Mouse (Mus musculus) urinary bladder, postnatal 10 days (tissue): ENCODE results near the gene Lce1g.

Experiments
- DNase-seq: peaks from one replicate; pipeline ENCODE4 v3.0.0; 2022; ENCODE audit warnings: low spot score

Lce1g gene

DNA sequence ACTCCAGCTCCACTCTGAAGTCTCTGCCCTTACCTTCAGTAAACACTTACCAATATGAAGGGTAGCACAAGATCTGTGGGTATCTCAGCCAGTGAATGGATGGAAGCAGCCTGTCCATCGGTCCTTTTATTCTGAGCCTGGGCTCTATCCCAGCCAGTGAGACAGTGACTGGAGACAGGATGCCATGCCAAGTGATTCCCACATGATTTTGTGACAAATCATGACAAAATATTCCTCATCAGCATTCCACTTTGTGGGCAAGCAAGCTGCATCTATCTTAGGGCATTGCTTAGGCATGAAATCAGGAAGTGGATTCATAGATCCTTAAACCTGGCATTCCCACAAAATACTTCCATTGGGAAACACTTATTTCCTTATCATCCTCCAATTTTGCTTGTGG lies at the start of gene Lce1g:
Gene Lce1g, minus strand, starts transcription at position 101 of the 400 bp plus-strand sequence.
- DNase-seq: no peak

GRCm38 (mm10) chr3:92790414-92790813 lies 38.3 kb upstream of the Lce1g start, which contains the start of gene Lce1j:
Gene Lce1j (minus strand): TSS chr3:92790514.
- no peak for DNase-seq

- DNase-seq: no peak
These were observed 26.7 kb upstream of the Lce1g start, which contains the start of gene Lce1i for GRCm38 (mm10) chr3:92778799-92779198. Gene Lce1i (minus strand): TSS chr3:92778899.

DNA sequence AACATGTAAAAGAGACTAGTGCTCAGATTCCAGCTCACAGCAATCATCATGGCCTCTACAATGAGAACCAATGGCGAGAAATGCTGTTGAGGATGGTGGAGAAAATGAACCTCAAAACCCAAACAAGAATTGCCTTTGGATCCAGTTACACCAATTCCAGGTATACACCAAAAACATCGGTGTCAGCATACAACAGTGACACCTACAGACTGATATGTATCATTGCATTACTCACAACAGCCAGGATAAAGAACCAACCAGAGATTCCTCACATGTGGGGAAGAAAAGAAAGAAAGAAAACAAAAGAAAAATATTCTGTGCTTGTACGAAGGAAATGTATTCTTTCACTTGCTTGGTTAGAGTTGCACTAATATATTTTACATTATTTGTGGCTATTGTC lies 19.4 kb upstream of the Lce1g start:
- DNase-seq: no peak

DNA sequence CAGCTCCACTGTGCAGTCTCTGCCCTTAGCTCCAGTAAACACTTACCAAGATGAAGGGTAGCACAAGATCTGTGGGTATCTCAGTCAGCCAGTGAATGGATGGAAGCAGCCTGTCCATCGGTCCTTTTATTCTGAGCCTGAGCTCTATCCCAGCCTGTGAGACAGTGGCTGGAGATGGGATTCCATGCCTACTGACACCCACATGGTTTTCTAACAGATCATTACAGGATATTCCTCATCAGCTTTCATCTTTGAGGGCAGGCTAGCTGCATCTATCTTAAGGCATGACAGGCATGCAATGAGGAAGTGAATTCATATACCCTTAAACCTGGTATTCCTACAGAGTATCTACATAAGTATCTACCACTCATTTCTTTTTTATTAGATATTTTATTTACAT lies 12.8 kb upstream of the Lce1g start, which contains the start of gene Lce1h:
Gene Lce1h, minus strand, starts transcription at position 101 of the 400 bp plus-strand sequence.
- DNase-seq: no peak

DNA sequence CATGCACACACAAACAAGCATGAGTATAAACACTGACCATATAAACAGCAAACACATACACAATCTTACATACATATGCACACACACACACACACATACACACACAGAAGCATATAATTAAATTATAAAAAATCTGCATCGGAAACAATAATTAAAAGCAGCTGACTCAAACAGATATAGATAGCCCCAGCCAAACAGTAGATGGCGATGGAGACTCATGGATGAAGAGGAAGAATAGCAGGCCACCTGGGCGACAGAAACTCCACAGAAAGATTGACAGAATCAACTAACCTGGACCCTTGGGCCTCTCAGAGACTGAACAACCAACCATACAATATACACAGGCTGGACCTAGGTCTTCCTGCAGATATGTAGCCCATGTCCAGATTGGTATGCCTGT lies 1.1 kb upstream of the Lce1g start:
- no peak for DNase-seq

GRCm38 (mm10) chr3:92738996-92739395 lies 13.1 kb downstream of the Lce1g start, which contains the start of gene Gm38119:
Gene Gm38119 (minus strand): TSS chr3:92739096.
- DNase-seq: no peak

DNA sequence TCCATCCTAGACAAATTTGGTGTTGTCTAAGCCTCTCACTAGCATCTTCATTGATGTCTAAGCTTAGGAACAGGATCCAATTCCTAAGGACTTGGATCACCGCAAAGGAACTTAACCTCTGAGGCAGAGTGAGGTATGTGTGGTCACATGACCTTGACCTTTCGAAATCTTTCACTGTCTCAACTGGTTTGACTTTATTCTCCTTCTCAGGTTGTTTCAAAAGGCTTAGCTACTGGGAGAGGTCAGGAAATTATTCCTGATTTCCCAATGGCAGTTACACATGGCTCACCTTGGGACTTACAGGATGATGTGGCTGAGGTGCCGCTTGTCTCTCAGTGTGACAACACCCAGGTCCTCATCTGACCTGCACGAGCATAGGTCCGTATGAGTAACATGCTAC lies 29.5 kb downstream of the Lce1g start:
- DNase-seq: no peak

DNA sequence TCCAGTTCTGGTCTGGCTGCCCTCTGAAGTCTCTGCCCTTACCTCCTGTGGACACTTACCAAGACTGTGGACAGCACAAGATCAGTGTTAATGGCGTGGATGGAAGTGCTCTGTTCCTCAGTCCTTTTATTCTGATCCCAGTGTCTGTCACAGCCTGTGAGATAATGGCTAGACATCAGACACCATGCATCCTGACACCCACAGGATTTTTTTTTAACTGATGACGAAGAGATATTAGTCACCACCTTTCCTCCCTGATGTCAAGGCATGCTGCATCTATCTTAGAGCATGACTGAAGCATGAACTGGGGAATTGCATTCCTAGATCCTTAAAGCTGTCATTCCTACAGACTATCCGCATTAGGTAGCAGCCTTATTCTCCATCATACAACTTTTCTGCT lies 31.9 kb downstream of the Lce1g start, which contains the start of gene Lce1f:
Gene Lce1f, minus strand, starts transcription at position 101 of the 400 bp plus-strand sequence.
- no peak for DNase-seq

DNA sequence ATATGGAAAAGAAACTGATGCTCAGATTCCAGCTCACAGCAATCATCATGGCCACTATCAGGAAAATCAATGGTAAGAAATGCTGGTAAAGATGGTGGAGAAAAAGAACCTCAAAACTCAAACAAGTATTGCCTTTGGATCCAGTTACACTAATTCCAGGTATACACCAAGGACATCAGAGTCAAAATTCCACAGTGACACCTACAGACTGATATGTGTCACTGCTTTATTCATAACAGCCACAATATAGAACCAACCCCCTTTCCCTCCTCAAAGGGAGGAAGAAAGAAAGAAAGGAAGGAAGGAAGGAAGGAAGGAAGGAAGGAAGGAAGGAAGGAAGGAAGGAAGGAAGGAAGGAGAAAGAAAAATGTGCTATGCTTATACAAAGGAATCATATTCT lies 37.0 kb downstream of the Lce1g start:
- DNase-seq: no peak

DNA sequence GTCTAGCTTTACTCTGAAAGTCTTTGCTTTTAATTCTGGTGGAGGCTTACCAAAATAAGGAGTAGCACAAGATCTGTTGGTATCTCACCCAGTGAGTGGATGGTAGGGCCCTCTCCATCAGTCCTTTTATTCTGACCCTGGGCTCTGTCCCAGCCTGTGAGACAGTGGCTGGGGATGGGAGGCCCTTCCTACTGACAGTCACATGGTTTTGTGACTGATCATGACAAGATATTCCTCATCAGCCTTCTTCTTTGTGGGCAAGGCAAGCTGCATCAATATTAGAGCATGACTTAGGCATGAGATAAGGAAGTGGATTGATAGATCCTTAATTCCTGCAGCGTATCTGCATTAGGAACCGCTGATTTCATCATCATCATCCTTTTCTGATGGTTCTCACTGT lies 43.2 kb downstream of the Lce1g start, which contains the start of gene Lce1e:
Gene Lce1e, minus strand, starts transcription at position 101 of the 400 bp plus-strand sequence.
- DNase-seq: no peak
